Mouse (Mus musculus): ENCODE measurements around the gene Plekha6. TPM values are rescaled to one million over a fixed set of nuclear protein-coding genes. Genes with fewer than 3 reads are reported as not detected.

The Plekha6 gene
- polyA plus RNA-seq, 1 experiment = 2.6 TPM

DNA sequence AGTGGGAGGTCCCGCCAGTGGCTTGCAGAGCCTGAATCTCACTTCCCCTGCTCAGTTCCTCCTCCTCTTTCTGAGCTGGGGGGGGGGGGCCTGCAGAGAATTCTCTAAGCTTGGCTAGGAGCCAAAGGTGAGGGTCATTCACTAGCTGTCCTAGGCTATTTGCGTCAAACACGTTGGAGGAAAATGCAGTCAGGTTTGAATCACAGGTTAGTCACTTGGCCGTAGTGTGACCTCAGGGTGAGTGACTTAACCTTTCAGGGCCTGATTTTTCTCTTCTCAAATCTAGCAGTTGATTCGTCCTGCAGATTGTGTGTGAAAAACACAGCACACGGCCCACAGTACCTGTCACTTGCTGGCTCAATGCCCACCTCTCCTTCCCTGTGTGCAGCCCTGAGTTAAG lies 106.3 kb downstream of the Plekha6 start:
- TF ChIP-seq CTCF (IDR thresholded peaks at IDR 0.05; ENCODE audit: borderline replicate concordance, insufficient read depth, low read length) (no peak), POLR2A (IDR thresholded peaks at IDR 0.05; ENCODE audit: low read depth, low read length) (no peak)
- H3K27ac ChIP-seq (ENCODE audit: insufficient read depth, low read length) = no peak overlapping the region

DNA sequence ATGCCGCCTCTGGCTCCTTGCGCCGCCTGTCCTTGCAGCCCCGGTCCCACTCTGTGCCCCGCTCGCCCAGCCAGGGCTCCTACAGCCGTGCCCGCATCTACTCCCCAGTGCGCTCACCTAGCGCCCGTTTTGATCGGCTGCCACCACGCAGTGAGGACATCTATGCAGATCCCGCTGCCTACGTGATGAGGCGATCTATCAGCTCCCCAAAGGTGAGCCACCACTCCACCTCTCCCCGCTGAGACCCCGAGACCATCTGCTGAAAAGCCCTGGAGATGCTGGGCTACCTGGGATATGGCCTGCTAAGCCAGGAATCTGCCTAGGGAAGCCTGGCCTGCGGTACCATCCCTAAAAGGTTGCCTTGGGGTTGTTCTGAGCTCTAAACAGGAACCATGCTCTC lies 110.2 kb downstream of the Plekha6 start:
- H3K4me1 ChIP-seq (ENCODE audit: control insufficient read depth, insufficient read depth, low read length) = peaks cover 8% of the 10 kb centered on the region
- no peak overlapping the region for H3K27ac ChIP-seq (ENCODE audit: insufficient read depth, low read length)
- TF ChIP-seq POLR2A (IDR thresholded peaks at IDR 0.05; ENCODE audit: low read depth, low read length) = no peak
- TF ChIP-seq CTCF (IDR thresholded peaks at IDR 0.05; ENCODE audit: borderline replicate concordance, insufficient read depth, low read length) = no peak
- H3K4me3 ChIP-seq (ENCODE audit: insufficient read depth, low read length) = no peak overlapping the region

More for the DNA sequence above, 106.3 kb downstream of the Plekha6 start:
- Histone ChIP-seq H3K4me1 (ENCODE audit: control insufficient read depth, insufficient read depth, low read length) (no peaks in the 10 kb centered on the region), H3K4me3 (ENCODE audit: insufficient read depth, low read length) (no peak overlapping the region)

DNA sequence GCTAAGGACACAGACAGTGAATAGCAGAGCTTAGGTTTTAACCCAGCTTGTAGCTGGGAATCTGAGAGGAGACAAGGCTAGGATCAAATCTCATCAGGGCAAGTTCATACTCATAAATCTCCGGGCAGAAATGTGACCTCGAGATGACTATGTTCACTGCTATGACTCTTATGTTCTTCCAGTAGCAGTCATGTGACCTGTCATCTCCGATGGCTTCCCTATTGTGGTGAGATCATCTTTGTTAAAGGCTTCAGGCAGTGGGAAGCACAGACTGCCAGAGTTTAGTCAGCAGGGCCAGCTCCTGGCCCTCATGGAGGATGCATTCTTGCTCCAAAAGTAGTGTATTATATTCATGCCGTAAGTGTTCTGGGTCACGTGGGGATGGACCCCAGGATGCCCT lies 113.0 kb downstream of the Plekha6 start:
- Histone ChIP-seq H3K4me1 (ENCODE audit: control insufficient read depth, insufficient read depth, low read length) (peaks cover 8% of the 10 kb centered on the region), H3K4me3 (ENCODE audit: insufficient read depth, low read length) (no peak overlapping the region), H3K27ac (ENCODE audit: insufficient read depth, low read length) (no peak overlapping the region)
- no peak for TF ChIP-seq POLR2A (IDR thresholded peaks at IDR 0.05; ENCODE audit: low read depth, low read length)
- no peak for TF ChIP-seq CTCF (IDR thresholded peaks at IDR 0.05; ENCODE audit: borderline replicate concordance, insufficient read depth, low read length)

DNA sequence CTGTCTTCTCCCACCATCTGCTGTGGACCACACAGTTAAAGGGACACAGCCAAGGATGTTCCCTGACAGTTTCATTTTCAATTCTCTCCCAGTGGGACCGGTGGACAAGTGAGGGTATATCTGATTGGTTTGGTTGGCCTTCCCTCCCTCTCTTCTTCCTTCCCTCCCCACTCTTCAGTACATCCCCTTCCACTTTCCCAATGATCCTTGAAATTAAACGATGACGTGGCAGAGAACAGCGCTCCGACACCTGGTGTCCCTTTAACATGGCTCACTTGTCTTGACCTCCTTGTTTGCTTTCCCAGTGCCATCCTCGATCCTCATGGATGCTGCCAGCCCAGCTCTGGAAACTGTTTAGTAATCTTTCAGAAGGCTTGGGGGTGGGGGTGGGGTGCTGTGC lies 114.5 kb downstream of the Plekha6 start:
- Histone ChIP-seq H3K4me1 (ENCODE audit: control insufficient read depth, insufficient read depth, low read length) (peaks cover 8% of the 10 kb centered on the region), H3K27ac (ENCODE audit: insufficient read depth, low read length) (no peak overlapping the region), H3K4me3 (ENCODE audit: insufficient read depth, low read length) (no peak overlapping the region)
- TF ChIP-seq CTCF (IDR thresholded peaks at IDR 0.05; ENCODE audit: borderline replicate concordance, insufficient read depth, low read length) (no peak), POLR2A (IDR thresholded peaks at IDR 0.05; ENCODE audit: low read depth, low read length) (no peak)

DNA sequence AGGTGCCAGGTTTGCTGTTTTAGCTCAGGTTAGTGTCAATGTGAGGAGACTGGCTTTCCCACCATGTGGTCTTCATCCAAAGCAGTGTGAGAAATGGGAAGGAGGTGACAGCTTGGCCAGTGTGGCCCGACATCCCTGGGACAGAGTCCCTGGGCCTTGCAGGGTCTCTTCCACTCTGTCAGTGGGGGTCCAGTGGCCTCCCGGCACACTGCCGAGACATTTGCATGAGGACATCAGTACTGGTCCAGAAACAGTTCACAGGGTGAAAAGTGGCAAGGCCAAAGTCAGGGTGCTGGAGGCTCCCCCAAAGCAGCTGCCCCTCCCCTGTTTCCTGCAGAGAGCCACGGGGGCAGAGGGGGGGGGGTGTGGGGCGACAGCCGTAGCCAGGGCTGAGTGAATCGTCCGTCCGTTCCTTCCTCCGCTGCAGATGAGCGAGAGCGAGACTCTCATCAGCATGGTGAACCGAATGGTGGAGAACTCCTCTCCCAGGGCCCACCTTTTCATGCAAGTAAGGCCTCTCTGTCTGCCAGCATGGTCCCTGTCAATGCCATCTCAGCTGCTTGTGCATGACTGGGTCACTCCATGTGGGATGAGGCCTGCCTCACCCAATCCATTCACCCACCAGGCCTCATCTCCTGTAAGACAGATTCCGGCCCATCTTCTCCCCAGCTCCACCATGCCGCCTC lies 115.1 kb downstream of the Plekha6 start:
- Histone ChIP-seq H3K4me1 (ENCODE audit: control insufficient read depth, insufficient read depth, low read length) (peaks cover 8% of the 10 kb centered on the region), H3K4me3 (ENCODE audit: insufficient read depth, low read length) (no peak overlapping the region), H3K27ac (ENCODE audit: insufficient read depth, low read length) (no peak overlapping the region)
- TF ChIP-seq POLR2A (IDR thresholded peaks at IDR 0.05; ENCODE audit: low read depth, low read length) (no peak), CTCF (IDR thresholded peaks at IDR 0.05; ENCODE audit: borderline replicate concordance, insufficient read depth, low read length) (no peak)

DNA sequence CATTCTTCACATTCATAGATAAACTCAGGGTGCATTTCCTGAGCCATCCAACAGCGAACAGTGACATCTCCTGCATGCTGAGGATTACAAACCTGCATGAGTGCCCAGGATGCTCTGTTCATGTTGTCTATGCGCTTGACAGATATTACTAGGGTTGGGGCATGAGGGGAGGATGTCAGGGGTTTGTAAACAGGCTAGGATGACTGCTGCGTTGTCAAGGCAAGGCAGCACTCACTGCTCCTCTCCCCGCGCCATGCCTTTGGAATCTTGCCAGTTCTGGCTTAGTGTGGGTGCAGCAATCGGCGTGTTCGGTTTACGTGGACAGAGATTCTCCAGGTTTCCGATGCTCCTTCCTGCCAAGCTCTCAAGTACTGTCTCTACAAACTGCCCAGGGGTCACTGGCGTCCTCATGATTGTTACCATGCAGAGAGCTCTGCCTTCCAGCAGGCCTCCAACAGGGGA lies 115.7 kb downstream of the Plekha6 start:
- Histone ChIP-seq H3K4me3 (ENCODE audit: insufficient read depth, low read length) (no peak overlapping the region), H3K27ac (ENCODE audit: insufficient read depth, low read length) (no peak overlapping the region), H3K4me1 (ENCODE audit: control insufficient read depth, insufficient read depth, low read length) (peaks cover 8% of the 10 kb centered on the region)
- TF ChIP-seq CTCF (IDR thresholded peaks at IDR 0.05; ENCODE audit: borderline replicate concordance, insufficient read depth, low read length) (no peak), POLR2A (IDR thresholded peaks at IDR 0.05; ENCODE audit: low read depth, low read length) (no peak)

DNA sequence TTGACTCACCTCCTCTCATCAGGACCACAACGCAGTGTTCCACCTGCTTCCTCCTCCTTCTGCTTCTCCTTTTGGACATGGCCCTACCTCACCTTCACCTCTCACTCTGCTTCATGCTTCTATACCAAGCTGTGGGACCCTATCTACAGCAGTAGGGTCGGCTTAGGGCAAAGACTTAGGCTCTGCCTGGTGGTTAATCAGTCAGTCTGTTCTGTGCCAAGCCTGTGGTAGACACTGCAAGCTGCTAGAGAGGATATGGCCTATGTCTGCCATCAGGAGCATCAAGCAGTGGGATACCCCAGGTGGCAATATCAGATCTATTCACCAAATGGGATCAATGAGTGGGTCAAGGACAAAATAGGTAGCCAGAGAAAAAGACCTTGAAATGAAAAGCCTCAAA lies 116.5 kb downstream of the Plekha6 start:
- no peak overlapping the region for H3K27ac ChIP-seq (ENCODE audit: insufficient read depth, low read length)
- TF ChIP-seq POLR2A (IDR thresholded peaks at IDR 0.05; ENCODE audit: low read depth, low read length) = no peak
- no peak for TF ChIP-seq CTCF (IDR thresholded peaks at IDR 0.05; ENCODE audit: borderline replicate concordance, insufficient read depth, low read length)
- no peak overlapping the region for H3K4me3 ChIP-seq (ENCODE audit: insufficient read depth, low read length)
- H3K4me1 ChIP-seq (ENCODE audit: control insufficient read depth, insufficient read depth, low read length) = peaks cover 8% of the 10 kb centered on the region

DNA sequence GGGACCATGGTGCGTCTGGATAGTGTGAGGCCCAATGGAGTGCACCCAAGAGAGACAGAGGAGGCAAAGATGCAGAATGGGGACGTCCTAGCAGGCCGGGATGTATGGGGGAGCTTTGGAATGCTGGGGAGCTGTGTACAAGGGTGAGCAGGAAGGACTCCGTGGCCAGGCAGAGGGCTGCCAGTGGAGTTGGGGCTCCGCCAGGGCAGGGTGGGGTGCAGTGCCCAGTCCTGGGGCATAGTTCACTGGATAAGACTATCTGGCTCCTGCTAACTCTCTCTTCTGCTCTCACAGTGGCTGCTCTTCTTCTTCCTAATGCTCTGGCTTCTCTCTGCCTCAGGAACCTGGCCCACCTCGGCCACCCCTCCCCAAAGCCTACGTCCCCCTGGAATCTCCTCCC lies 121.9 kb downstream of the Plekha6 start:
- TF ChIP-seq CTCF (IDR thresholded peaks at IDR 0.05; ENCODE audit: borderline replicate concordance, insufficient read depth, low read length) (no peak), POLR2A (IDR thresholded peaks at IDR 0.05; ENCODE audit: low read depth, low read length) (no peak)
- Histone ChIP-seq H3K27ac (ENCODE audit: insufficient read depth, low read length) (no peak overlapping the region), H3K4me1 (ENCODE audit: control insufficient read depth, insufficient read depth, low read length) (no peaks in the 10 kb centered on the region), H3K4me3 (ENCODE audit: insufficient read depth, low read length) (no peak overlapping the region)

DNA sequence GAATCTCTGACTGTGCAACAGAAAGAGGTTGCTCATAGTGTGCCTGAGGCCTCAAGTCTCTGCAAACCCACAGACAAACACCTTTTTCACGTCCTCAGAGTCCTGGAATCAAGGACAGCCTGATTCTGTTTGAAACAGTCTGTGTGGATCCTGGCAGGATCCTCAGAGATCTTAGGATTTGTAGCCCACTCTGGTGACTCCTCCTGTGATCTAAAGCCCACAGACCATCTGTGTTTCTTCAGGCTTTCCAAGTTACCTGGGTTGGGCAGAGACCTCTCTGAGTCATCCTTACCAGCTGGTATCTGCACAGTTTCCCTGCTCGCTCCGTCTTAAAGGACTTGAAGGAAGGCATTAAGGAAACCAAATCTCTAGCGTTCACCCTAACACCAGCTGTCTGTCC lies 123.0 kb downstream of the Plekha6 start:
- TF ChIP-seq CTCF (IDR thresholded peaks at IDR 0.05; ENCODE audit: borderline replicate concordance, insufficient read depth, low read length) (no peak), POLR2A (IDR thresholded peaks at IDR 0.05; ENCODE audit: low read depth, low read length) (no peak)
- no peaks in the 10 kb centered on the region for H3K4me1 ChIP-seq (ENCODE audit: control insufficient read depth, insufficient read depth, low read length)
- no peak overlapping the region for H3K27ac ChIP-seq (ENCODE audit: insufficient read depth, low read length)
- H3K4me3 ChIP-seq (ENCODE audit: insufficient read depth, low read length) = no peak overlapping the region

DNA sequence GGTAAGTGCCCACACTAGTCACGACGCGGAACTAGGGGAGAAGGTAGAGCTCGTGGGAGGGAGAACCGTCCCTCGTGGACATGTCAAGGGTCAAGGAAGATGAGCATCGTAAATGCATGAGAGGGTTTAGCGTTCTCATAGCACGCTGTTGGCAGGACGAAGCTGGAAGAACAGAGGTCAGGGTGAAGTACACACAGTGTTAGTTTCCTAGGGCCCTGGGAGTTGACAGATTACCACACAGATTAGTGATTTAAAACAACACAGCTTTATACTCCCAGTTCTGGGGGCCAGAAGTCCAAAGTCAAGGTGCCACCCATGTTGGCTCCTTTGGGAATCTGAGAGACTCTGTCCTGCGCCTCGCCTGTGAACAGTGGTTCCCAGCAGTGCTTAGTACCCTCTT lies 123.9 kb downstream of the Plekha6 start:
- Histone ChIP-seq H3K4me3 (ENCODE audit: insufficient read depth, low read length) (no peak overlapping the region), H3K4me1 (ENCODE audit: control insufficient read depth, insufficient read depth, low read length) (no peaks in the 10 kb centered on the region), H3K27ac (ENCODE audit: insufficient read depth, low read length) (no peak overlapping the region)
- TF ChIP-seq POLR2A (IDR thresholded peaks at IDR 0.05; ENCODE audit: low read depth, low read length) (no peak), CTCF (IDR thresholded peaks at IDR 0.05; ENCODE audit: borderline replicate concordance, insufficient read depth, low read length) (no peak)

Data from embryonic fibroblast, embryonic 13.5 days (primary cell).